Mouse (Mus musculus): Measurements from ENCODE around the gene Fbxl16. TPM values are rescaled to one million over a fixed set of nuclear protein-coding genes. Genes with fewer than 3 reads are reported as not detected.
"Not testable (repeated sequence)": the region's sequence is repeated elsewhere in the genome, so short reads cannot be mapped to it uniquely, and the experiment has no call there.

Gene Fbxl16
- polyA plus RNA-seq, 1 experiment from 2014 or later: 1.3 TPM

DNA sequence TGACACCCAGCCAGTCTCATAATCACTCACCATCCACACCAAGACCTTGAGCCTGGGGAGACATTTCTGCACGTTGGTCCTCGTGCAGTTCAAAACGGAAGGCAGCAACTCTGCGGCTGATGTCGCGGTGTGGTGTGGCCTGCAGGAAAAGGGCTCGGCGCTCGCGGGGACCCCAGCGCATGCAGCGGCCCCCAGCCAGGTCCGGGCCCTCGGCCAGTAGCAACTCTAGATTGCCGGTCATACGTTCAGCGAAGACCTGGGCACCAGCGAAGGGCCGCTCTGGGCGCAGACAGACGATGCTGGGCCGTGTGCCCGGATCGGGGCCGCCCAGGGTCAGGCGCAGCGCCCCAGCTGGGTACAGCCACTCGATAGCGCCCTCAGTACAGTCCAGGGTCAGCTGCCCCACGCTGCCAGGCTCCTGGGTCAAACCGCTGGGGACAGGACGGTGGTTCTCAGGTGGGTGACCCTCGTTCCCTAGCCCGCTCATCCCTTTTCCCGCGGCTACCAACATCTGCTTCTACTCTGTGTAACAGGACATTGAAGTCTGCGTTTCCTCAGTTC lies 12.6 kb upstream of the Fbxl16 start:
- 3% methylated on average over 37 of the region's 37 CpGs for WGBS
- Histone ChIP-seq H3K27ac (replicated peaks) (peak overlapping the region; percentile 8; the same call in 1 of the 2 replicates), H3K4me1 (replicated peaks; ENCODE audit: control insufficient read depth, insufficient read depth) (peaks cover 3% of the 10 kb centered on the region; the same call in 1 of the 2 replicates), H3K27me3 (ENCODE audit: control insufficient read depth, insufficient read depth, low read length) (no peaks in the 10 kb centered on the region), H3K4me2 (replicated peaks; ENCODE audit: low read depth) (peak overlapping the region; percentile 86), H3K9me3 (ENCODE audit: control insufficient read depth, low read length) (no peaks in the 10 kb centered on the region), H3K4me3 (ENCODE audit: low read depth, low read length) (peak overlapping the region; percentile 75), H3K9ac (ENCODE audit: low read length) (peak overlapping the region; percentile 66), H3K36me3 (ENCODE audit: control insufficient read depth, insufficient read depth, low read length) (no peaks in the 10 kb centered on the region)
- ATAC-seq (ENCODE audit: low FRiP score, low TSS enrichment) (no peak), DNase-seq (ENCODE audit: low spot score) (no peak)
- no peak for TF ChIP-seq CTCF (IDR thresholded peaks at IDR 0.05; ENCODE audit: low read depth)
- no peak for TF ChIP-seq EP300 (optimal IDR thresholded peaks at IDR 0.05)

DNA sequence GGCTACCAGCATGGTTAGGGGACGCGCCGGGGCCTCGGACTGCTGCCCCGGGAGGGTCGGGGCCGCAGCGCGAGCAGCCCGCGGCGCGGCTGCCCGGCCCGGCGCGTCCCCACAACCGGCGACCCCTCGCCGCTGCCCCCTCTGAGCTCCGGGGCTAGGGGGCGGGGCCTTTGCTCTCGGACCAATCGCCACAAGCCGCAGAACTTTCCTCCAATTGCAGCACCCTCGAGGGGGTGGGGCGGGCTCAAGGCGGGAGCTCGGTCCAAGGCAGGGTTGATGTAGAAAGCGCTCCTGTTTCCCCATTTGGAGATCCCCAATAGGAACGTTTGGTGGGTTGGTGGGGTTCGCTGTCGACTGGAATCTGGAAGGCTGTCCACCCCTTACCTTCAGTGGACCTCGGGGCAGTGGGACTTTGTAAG lies 11.9 kb upstream of the Fbxl16 start, which contains the start of gene Metrn:
Gene Metrn, minus strand, starts transcription at position 186 of the 419 bp plus-strand sequence.
- peak within 1 kb of the TSS; percentile 8; the same call in 1 of the 2 replicates for H3K27ac ChIP-seq (replicated peaks)
- H3K4me1 ChIP-seq (replicated peaks; ENCODE audit: control insufficient read depth, insufficient read depth): no peaks in the 10 kb centered on the region; the same call in 1 of the 2 replicates
- peak within 1 kb of the TSS; percentile 86 for H3K4me2 ChIP-seq (replicated peaks; ENCODE audit: low read depth)
- WGBS: 1% methylated on average over 24 of the region's 35 CpGs
- H3K9ac ChIP-seq (ENCODE audit: low read length): peak within 1 kb of the TSS; percentile 66
- peak within 1 kb of the TSS; percentile 75 for H3K4me3 ChIP-seq (ENCODE audit: low read depth, low read length)
- DNase-seq (ENCODE audit: low spot score) (peak; percentile 87), ATAC-seq (ENCODE audit: low FRiP score, low TSS enrichment) (peak; percentile 64; the same call in 1 of the 2 replicates)
- no peaks in the 10 kb centered on the region for H3K36me3 ChIP-seq (ENCODE audit: control insufficient read depth, insufficient read depth, low read length)
- H3K27me3 ChIP-seq (ENCODE audit: control insufficient read depth, insufficient read depth, low read length): no peaks in the 10 kb centered on the region
- no peaks in the 10 kb centered on the region for H3K9me3 ChIP-seq (ENCODE audit: control insufficient read depth, low read length)
- TF ChIP-seq EP300 (optimal IDR thresholded peaks at IDR 0.05): no peak
- no peak for TF ChIP-seq CTCF (IDR thresholded peaks at IDR 0.05; ENCODE audit: low read depth)

DNA sequence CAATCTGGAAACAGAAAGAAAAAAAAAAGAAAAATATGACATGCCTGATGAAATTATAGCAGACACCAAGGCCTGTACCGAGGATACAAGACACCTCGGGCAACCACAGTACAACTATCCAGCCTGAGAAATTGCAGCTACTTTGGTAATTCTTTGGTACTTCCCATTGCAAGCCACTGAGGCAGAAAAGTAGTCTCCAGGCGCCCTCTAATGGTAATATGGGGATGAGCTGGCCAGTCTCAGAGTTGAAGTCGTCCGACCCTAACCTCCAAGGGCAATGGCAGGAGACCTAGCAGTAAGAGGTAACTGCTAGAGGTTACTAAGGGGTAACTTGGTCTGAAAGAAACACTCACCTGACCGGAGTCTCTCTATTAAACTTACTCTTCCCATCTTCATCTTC lies 7.9 kb upstream of the Fbxl16 start:
- TF ChIP-seq CTCF (IDR thresholded peaks at IDR 0.05; ENCODE audit: low read depth) (peak; percentile 95), EP300 (optimal IDR thresholded peaks at IDR 0.05) (no peak)
- DNase-seq (ENCODE audit: low spot score): peak; percentile 62
- 2% methylated on average over 6 of the region's 6 CpGs for WGBS

DNA sequence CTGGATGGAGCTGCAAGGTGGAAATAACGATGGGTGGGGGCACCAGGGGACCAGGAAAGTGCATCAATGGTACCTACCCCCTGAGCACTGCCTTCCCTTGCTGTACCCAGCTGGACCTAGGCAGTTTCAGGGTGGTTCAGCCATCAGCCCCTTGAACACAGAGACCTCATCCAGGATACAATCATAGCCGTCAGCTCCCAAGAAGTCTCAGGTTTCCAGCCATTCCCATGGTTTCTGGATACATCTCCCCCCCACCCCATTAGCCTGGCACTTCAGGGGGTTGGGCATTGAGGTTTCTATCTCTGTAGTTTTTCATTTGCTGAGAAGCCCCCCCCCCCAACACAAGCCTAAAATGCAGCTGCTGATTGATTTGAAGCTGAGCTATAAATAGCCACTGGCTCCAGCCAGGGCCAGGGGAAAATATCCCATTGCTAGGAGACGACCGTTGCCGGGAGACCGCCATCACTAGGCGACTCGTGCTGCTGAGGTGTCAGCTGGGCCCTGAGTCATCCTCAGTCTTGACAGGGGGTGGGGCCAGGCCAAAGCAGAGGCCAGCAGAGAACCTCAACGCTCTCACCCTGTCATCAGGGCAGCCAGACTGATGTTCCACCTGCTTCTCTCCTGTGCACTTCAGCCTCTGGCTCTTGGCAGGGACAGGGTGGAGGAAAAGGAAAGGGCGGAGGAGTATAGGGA lies 5.9 kb upstream of the Fbxl16 start:
- TF ChIP-seq EP300 (optimal IDR thresholded peaks at IDR 0.05): no peak
- TF ChIP-seq CTCF (IDR thresholded peaks at IDR 0.05; ENCODE audit: low read depth): no peak
- no peak overlapping the region for H3K4me2 ChIP-seq (replicated peaks; ENCODE audit: low read depth)
- peak overlapping the region; percentile 13; the same call in 1 of the 2 replicates for H3K9ac ChIP-seq (ENCODE audit: low read length)
- H3K4me1 ChIP-seq (replicated peaks; ENCODE audit: control insufficient read depth, insufficient read depth): no peaks in the 10 kb centered on the region
- no peak overlapping the region for H3K4me3 ChIP-seq (ENCODE audit: low read depth, low read length)
- ATAC-seq (ENCODE audit: low FRiP score, low TSS enrichment): peak; percentile 75
- 7% methylated on average over 10 of the region's 10 CpGs for WGBS
- H3K27me3 ChIP-seq (ENCODE audit: control insufficient read depth, insufficient read depth, low read length): no peaks in the 10 kb centered on the region
- H3K27ac ChIP-seq (replicated peaks): no peak overlapping the region
- no peaks in the 10 kb centered on the region for H3K36me3 ChIP-seq (ENCODE audit: control insufficient read depth, insufficient read depth, low read length)
- peak; percentile 55 for DNase-seq (ENCODE audit: low spot score)
- H3K9me3 ChIP-seq (ENCODE audit: control insufficient read depth, low read length): no peaks in the 10 kb centered on the region

More for the DNA sequence above, 7.9 kb upstream of the Fbxl16 start:
- no peaks in the 10 kb centered on the region; the same call in 1 of the 2 replicates for H3K4me1 ChIP-seq (replicated peaks; ENCODE audit: control insufficient read depth, insufficient read depth)
- H3K36me3 ChIP-seq (ENCODE audit: control insufficient read depth, insufficient read depth, low read length): no peaks in the 10 kb centered on the region
- ATAC-seq (ENCODE audit: low FRiP score, low TSS enrichment): peak; percentile 34; the same call in 1 of the 2 replicates
- no peak overlapping the region for H3K27ac ChIP-seq (replicated peaks)
- H3K9ac ChIP-seq (ENCODE audit: low read length): no peak overlapping the region
- H3K4me2 ChIP-seq (replicated peaks; ENCODE audit: low read depth): no peak overlapping the region
- no peaks in the 10 kb centered on the region for H3K9me3 ChIP-seq (ENCODE audit: control insufficient read depth, low read length)
- no peak overlapping the region for H3K4me3 ChIP-seq (ENCODE audit: low read depth, low read length)
- H3K27me3 ChIP-seq (ENCODE audit: control insufficient read depth, insufficient read depth, low read length): no peaks in the 10 kb centered on the region

DNA sequence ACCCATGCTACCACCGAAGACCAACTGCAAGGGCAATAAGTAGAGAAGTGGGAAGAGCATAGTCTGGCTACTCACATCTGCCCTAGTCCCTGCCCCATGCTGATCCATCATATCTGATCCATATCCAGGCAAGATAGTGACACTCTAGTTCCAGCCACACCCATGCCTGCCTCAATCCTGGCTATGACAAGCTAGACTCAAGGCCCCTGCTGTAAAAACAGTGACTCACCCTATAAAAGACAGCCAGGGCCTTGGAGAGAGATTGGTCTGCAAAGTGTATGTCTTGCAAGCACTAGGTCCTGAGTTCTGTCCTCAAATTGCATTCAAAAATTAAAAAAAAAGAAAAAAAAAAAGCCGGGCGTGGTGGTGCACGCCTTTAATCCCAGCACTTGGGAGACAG lies 2.4 kb upstream of the Fbxl16 start:
- WGBS: 79% methylated on average over 4 of the region's 4 CpGs
- no peaks in the 10 kb centered on the region for H3K9me3 ChIP-seq (ENCODE audit: control insufficient read depth, low read length)
- H3K4me3 ChIP-seq (ENCODE audit: low read depth, low read length): no peak overlapping the region
- no peak overlapping the region for H3K27ac ChIP-seq (replicated peaks)
- no peaks in the 10 kb centered on the region for H3K4me1 ChIP-seq (replicated peaks; ENCODE audit: control insufficient read depth, insufficient read depth)
- ATAC-seq (ENCODE audit: low FRiP score, low TSS enrichment) (no peak), DNase-seq (ENCODE audit: low spot score) (no peak)
- H3K4me2 ChIP-seq (replicated peaks; ENCODE audit: low read depth): no peak overlapping the region
- H3K27me3 ChIP-seq (ENCODE audit: control insufficient read depth, insufficient read depth, low read length): 0 out of 2 replicates have a peak, but pooled peaks cover 2% of the 10 kb centered on the region
- H3K9ac ChIP-seq (ENCODE audit: low read length): no peak overlapping the region
- TF ChIP-seq EP300 (optimal IDR thresholded peaks at IDR 0.05): no peak
- TF ChIP-seq CTCF (IDR thresholded peaks at IDR 0.05; ENCODE audit: low read depth): no peak
- H3K36me3 ChIP-seq (ENCODE audit: control insufficient read depth, insufficient read depth, low read length): no peaks in the 10 kb centered on the region

DNA sequence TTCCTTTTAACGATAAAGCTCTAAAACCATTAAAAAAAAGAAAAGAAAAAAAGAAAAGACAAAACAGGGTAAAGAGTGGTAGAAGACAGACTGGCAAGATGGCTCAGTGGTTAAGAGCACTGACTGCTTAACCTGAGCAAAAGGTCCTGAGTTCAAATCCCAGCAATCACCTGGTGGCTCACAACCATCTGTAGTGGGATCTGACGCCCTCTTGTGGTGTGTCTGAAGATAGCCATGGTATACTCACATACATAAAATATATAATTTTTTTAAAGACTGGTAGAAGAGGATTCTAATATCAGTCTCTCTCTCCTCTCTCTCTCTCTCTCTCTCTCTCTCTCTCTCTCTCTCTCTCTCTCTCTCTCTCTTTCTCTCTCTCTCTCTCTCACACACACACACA lies 1.4 kb upstream of the Fbxl16 start:
- H3K4me3 ChIP-seq (ENCODE audit: low read depth, low read length); H3K9me3 ChIP-seq (ENCODE audit: control insufficient read depth, low read length); H3K4me1 ChIP-seq (replicated peaks; ENCODE audit: control insufficient read depth, insufficient read depth); H3K36me3 ChIP-seq (ENCODE audit: control insufficient read depth, insufficient read depth, low read length); H3K4me2 ChIP-seq (replicated peaks; ENCODE audit: low read depth); H3K9ac ChIP-seq (ENCODE audit: low read length); DNase-seq (ENCODE audit: low spot score); ATAC-seq (ENCODE audit: low FRiP score, low TSS enrichment); H3K27ac ChIP-seq (replicated peaks); H3K27me3 ChIP-seq (ENCODE audit: control insufficient read depth, insufficient read depth, low read length): not testable (repeated sequence)
- WGBS: 0% methylated on average over 1 of the region's 2 CpGs
- TF ChIP-seq CTCF (IDR thresholded peaks at IDR 0.05; ENCODE audit: low read depth): peak; percentile 22; the same call in 1 of the 2 replicates

Data from stomach, postnatal 0 days (tissue).